Mouse (Mus musculus): ENCODE measurements around the gene Abtb2.

GRCm38 (mm10) chr2:103687888-103688287 is 121.8 kb downstream of the Abtb2 start:
- no peak for TF ChIP-seq CTCF (IDR thresholded peaks at IDR 0.05; ENCODE audit: control insufficient read depth, insufficient read depth, insufficient read length)
- no peak for TF ChIP-seq CEBPB (IDR thresholded peaks at IDR 0.05; ENCODE audit: low read depth)
- TF ChIP-seq MAX (IDR thresholded peaks at IDR 0.05) = no peak
- no peak for TF ChIP-seq FOSL1 (IDR thresholded peaks at IDR 0.05; ENCODE audit: insufficient read depth, low read length, poor library complexity, severe bottlenecking)
- no peak for TF ChIP-seq USF1 (IDR thresholded peaks at IDR 0.05; ENCODE audit: low read depth)
- TF ChIP-seq MYOD1 (IDR thresholded peaks at IDR 0.05; ENCODE audit: control insufficient read depth, insufficient read length, low read depth) = no peak
- TF ChIP-seq MYOG (IDR thresholded peaks at IDR 0.05; ENCODE audit: control insufficient read depth, extremely low read depth, insufficient read length) = no peak

Measured in C2C12 (cell line).